Mouse (Mus musculus) ES-E14 (cell line): Measurements from ENCODE around the gene Mei1.

Source experiments
- HCFC1 ChIP-seq: IDR thresholded peaks from 2 replicates; pipeline ENCODE4 v1.6.1; 2012; ENCODE audit warnings: low read length, inconsistent platforms, borderline replicate concordance; ENCODE audit not compliant: insufficient read depth
- MAFK ChIP-seq: IDR thresholded peaks from 2 replicates; pipeline ENCODE4 v1.6.1; 2014; ENCODE audit warnings: mild to moderate bottlenecking, low read depth, low read length, inconsistent platforms; ENCODE audit not compliant: insufficient read depth
- ZNF384 ChIP-seq: IDR thresholded peaks from 2 replicates; pipeline ENCODE4 v1.6.1; 2012; ENCODE audit warnings: low read depth, low read length, inconsistent platforms

DNA sequence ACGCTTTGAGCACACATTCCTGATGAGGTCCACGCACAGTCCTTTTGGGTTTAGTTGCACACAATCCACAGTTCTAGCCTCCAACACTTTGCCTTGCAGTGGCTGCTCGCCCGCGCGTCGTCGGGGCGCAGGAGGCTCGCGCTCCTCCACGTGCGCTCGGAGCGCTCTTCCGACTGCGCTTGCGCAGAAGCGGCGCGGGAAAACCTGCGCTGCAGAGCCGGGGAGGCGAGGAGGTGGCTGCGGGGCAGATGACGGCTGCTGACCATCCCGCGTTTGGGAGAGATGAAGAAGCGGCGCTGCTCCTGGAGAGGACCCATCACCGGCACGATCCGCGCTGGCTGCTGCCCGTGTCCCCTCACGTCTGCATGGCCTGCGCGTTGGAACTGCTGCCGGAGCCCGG is at the start of gene Mei1:
- TF ChIP-seq MAFK (no peak), ZNF384 (no peak), HCFC1 (no peak)
